Mouse (Mus musculus): ENCODE data around the gene Pigp.

DNA sequence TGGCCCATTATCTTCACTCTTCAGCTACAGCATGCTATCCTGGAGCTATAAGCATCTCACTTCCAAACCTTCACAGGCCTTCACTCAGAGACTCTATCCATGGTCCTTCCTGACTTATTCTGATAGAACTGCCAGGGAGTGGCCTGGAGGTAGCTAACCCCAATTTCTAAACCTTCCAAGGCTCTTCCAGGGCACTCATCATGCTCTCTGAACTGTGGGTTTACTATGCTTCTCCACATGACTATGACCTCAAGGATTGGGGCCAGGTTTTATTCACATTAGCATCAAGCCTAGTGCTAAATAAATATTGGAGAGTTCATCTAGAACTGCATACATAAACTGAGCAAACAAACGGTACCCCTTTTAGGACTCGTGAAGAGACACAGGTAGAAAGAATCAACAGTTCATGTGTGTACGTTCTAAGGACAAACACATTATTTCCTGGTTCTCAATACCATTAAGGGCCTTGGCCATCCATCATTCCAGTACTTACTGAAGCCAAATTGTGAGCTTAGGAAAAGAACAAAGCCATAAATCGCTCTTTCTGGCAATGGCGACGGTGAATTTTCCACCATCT is 2.0 kb downstream of the Pigp start:
- no peak for TF ChIP-seq POLR2A (IDR thresholded peaks at IDR 0.05; ENCODE audit: low read depth, low read length)
- no peak for TF ChIP-seq CTCF (conservative IDR thresholded peaks at IDR 0.05; ENCODE audit: insufficient read depth, insufficient read length, low read depth, low read length)
